Mouse (Mus musculus) T-cell, adult 2 months (primary cell): Measurements from ENCODE around the gene Il6st.
A peak's percentile ranks its signal among the peaks of the same experiment; 100 is the strongest.
"Not testable (repeated sequence)": the region's sequence is repeated elsewhere in the genome, so short reads cannot be mapped to it uniquely, and the experiment has no call there.

Source experiments
- DNase-seq: peaks from one replicate; pipeline ENCODE4 v3.0.0; 2022; ENCODE audit warnings: low spot score

Il6st gene

DNA sequence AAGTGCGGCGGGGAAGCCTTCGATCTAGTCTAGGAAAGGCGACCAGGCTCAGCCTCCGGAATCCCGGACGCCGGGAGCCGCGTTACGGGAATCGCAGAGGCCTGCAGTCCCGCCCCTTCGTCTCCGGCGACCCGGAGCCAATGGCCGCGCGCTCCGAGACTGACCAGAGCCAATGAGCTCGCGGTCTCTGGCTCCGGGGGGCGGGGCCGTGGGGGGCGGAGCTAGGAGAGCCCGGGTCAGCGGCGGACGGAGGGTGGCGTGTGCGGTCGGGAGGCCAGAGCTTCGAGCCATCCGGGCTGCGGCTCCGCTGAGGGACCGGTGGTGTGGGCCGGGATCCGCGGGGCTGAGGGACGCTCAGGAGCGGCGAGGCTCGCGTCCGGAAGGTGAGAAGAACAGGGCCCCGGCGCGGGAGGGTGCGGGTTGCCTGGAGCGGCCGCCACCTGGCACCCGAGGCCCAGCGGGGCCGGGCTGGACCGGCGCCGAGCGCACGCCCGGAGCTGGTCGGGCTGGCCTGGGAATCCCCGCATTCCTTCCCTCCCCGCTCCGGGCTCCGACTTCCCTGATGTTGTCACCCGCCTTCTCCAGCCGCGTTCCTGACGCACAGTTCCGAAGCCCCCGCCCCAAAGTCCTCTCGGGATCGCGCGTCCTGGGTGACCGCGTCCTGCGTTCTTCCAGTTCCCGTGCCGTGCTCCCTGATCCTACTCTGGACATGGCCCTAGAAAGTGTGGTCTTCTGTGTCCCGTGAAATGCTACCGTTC is at the start of gene Il6st:
Gene Il6st, plus strand, starts transcription at position 203 of the 758 bp plus-strand sequence.
- DNase-seq, result peak; percentile 84

DNA sequence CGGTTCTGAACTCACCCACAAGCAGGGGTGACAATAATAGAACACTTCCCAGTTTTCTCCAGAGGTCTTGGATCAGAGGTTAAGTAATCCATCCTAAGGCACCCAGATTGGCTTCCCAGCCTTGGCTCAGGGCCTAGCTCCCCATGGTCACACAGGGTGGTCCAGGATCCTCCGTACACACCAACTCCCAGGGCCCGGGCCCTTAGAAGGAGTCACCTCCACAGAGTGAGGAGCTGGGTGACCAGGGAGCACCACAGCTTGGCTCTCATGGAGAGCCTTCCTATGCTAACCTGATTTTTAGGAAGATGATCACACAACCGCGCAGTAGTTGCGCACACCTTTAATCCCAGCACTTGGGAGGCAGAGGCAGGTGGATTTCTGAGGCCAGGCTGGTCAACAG is 48.0 kb upstream of the Il6st start:
- DNase-seq, result no peak

DNA sequence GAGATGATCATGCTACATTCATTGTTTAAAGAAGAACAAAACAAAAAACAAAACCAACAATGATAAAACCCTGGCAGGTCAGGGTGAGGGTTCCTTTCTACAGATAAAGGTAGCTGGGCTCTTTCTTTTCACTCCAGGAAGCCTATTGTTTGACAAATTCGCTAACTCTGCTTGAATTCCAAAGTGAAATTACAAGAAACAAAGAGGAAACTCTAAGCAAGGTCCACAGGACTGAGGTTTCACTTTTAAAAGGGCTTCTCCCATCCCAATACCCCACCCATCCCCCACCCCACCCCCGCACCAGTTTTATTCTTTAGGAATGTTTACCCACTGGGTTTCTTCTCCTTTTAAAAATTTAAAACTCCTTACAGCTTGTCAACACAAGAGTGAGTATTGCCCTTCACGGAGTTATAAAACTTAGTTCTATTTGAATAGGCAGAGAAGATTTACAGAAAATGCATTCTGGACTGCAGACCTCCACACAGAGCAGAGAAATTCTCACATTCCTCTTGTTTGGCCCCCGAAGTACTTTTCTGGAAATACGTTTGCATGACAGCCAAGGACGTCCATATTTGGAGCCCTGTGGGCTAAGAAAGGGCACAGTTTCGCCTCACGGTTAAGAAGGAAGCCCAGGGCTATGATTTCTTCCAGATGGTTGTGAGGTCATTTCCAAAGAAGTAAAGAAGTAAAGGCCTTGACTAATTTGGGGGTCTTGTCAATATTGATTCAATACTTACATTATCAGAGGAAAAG is 47.3 kb upstream of the Il6st start:
- DNase-seq, result no peak

- no peak for DNase-seq
Observed at GRCm38 (mm10) chr13:112417163-112417523, 46.7 kb upstream of the Il6st start.

DNA sequence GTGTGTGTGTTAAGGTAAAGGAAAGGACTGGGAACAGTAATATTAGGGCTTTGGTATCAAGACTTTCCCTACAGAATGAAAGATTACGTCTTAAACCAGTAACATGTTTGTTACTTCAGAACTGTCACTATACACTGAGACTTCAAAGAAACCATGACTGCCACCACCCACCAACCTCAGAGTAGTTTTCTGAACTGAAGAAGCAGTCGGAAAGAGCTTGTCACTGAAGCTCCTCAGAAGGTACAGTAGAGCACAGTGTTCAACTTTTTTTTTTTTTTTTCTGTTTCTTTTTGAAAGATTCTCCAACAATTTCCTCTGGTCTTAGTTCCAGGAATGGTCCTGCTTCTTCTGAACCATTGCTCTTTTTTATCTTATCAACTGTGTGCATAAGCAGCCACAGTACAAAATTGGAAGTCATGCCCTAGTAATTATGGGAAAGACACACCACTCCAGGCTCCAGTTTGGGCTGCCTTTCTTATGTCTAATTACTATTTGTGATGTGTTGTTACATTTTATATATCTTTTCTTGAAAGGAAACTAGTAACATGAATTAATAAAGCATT is 45.9 kb upstream of the Il6st start:
- DNase-seq, result peak; percentile 86

- peak; percentile 80 for DNase-seq
Observed at GRCm38 (mm10) chr13:112418595-112418994, 45.3 kb upstream of the Il6st start.

DNA sequence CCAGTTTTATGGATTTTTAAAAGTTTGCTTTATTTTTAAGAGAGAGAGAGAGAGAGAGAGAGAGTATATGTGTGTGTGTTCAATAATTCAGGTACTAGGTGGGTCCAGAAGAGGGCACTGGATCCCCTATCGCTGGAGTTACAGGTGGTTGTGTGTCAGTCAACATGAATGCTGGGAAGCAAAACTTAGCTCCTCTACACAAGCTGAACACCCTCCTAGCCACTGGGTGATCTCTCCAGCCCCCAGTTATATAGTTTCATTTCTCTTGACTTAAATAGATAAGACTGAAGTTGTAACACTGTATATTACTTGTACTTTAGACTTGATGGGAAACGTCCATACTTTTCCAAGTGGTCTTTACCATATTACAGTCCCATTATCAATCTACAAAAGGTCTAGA is 39.7 kb upstream of the Il6st start:
- peak; percentile 77 for DNase-seq

DNA sequence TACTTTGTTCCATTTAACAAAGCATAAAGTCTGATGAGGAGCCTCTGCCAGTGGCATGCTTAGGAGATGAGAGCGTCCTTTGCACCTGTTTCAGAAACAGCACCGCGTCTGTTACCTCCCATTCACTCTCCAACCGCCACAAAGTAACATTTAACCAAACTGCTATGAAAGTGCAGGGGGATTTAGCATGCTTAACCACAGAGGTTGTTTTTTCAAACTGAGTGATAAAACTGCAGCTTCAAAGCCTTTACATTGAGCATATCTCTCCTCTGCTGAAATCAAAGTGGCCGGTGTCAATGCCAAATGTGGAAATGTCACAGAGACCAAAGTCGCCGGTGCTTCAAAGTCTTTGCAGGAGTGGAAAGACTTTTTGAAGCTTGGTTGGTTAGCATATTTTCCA is 39.2 kb upstream of the Il6st start:
- DNase-seq, result peak; percentile 87

DNA sequence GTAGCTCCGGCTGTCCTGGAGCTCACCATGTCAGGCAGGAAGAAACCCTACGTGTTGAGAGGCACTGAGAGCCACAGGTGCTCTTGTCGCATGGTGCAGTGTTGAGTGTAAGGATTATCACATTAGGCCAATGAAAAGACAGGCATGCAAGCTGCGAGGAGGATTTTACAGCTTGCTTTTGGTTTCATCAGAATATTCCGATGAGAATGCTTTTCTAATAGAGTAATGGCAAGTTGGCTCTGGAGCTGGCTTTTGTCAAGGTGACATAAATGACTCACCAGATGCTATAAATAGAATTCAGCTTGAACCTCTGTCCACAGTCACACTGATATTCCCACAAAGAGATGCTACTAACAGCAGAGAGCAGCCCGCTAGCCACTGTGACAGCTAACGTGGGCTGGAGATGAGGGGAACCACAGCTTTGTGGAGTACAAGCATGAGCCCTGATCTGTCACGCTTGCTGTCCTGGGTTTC is 38.7 kb upstream of the Il6st start:
- DNase-seq, result no peak

- peak; percentile 44 for DNase-seq
Observed at GRCm38 (mm10) chr13:112426265-112427135, 37.4 kb upstream of the Il6st start.

GRCm38 (mm10) chr13:112427136-112427470 is 36.8 kb upstream of the Il6st start:
- DNase-seq, result not testable (repeated sequence)

DNA sequence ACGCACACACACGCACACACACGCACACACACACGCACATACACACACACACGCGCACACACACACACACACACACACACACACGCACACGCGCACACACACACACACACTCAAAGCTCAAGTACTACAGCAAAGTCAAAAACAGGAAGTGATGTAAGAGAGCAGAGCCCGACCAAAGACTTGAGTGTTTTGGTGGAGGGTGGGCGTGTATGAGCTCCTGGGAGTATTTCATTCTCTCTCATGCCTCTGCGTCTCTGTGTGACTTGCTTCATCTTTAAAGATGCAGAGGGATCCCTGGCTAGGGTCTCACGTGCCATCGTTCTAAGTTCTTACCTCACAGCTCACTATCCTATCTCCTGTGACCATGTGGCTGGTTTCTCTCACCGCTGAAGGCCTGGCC is 36.3 kb upstream of the Il6st start:
- DNase-seq, result peak; percentile 94

DNA sequence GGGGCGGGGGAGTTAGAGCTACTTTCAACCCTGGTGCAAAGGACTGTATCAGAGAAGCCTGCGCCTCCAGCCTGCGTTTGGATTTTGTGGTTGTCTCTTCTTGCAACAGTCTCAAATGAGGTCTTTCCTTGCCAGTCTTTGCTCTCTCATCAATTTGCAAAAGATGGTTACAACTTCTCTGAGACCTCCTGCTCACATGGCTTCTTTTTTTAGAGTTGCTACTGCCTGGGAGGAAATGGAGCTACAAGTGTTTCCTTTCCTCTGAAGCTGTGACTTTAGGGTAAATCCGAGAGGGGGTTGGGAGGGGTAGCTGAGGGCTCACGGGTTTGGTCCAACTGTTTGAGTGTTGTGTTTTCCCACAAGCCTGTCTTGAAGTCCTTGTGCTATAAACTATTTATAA is 30.6 kb upstream of the Il6st start:
- DNase-seq, result peak; percentile 74

DNA sequence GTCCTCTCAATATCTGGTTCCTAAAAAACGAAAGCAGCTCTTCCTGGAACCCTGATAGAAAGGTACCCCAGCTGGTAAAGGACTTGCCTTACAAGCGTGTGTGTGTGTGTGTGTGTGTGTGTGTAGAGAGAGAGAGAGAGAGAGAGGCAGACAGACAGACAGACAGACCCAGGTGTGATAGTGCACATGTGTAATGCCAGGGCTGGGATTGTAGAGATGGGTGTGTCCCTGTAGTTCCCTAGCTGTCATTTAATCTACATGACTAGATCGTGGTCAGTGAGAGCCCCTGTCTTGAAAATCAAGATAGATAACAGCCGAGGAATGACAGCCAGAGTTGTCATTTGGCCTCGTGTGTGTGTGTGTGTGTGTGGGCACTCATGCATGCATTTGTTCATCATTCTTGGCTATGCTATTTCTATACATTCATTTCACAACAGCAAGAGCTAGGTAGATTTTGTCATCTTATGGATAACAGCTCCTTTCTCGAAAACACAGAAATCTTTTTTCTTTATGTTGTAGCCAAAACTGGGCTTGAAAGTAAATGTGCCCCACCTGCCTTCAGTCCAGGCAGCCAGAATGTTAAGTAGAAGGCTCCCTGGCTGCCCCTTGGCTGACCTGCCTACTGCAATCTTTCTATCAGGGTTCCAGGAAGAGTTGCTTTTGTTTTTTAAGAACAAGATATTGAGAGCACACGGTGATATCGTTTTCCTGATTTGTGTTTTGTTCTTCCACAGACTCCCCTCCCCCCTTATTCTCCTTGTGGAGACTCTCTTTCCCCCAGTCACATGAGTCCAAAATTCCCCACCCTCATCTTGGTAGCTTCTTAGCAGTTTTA is 28.4 kb upstream of the Il6st start:
- DNase-seq, result no peak

GRCm38 (mm10) chr13:112436288-112436687 is 27.6 kb upstream of the Il6st start:
- no peak for DNase-seq

DNA sequence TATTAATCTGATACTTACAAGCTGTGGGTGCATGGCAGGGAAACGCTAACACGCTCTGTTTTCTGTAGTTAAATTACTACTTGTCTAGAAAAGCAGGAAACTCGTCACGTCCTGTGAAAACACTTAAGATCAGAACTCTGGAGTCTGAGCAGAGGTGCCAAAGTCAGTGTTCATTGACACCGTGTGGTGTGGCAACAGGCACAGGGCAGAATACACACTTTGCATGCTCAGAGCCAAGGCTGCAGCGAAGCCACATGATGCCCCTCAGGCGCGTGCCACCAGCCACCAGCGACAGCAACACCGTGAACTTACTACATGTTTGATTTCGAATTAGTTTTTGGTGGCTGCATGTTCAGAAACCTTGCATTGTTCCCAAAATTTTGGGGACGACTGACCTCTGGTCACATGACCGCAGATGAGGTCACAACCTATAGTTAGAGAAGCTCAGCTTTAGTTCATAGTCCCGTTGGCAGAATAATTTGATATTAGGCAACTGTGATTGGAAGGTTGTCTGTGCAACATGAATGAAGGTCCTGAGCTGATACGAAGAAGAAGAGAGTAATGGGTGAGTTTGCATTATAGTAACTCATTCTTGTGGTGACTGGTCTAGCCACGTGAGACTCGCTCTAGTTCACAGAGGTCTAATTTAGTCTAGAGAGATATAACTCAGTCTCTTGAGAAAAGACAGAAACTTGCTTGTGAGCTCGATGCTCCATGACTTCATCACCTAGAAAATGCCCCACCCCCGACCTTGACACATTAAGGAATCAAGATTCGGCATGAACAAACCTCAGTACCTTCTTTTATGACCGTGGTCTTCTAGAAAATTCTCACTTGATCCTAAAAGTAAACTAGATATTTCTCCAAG is 25.6 kb upstream of the Il6st start:
- peak; percentile 91 for DNase-seq

- DNase-seq, result peak; percentile 49
Observed at GRCm38 (mm10) chr13:112439105-112439818, 24.6 kb upstream of the Il6st start.

DNA sequence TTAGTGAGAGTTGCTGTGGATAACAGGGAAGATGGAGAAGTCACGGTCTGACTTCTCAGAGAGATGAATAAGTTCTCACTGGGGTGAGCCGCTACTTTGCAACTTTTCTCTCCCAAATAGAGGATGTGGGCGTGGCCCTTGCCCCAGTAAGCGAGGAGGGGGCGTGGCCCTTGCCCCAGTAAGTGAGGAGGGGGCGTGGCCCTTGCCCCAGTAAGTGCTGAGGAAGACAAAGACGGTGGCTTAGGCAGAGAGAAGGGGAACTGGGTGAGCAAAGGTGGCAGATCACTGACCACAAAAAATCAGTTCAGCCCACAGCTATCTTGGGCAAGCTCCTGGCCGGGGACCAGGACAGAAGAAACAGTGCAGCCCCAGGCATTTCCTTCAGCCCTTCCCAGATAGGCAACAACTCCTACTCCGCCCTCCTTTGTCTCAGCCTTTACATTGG is 23.9 kb upstream of the Il6st start:
- peak; percentile 79 for DNase-seq

GRCm38 (mm10) chr13:112440668-112441067 is 23.2 kb upstream of the Il6st start:
- DNase-seq, result no peak
